Mouse (Mus musculus) T-cell, adult 2 months (primary cell): ENCODE results near the gene Nsun7.

ENCODE experiments used
- DNase-seq: peaks from one replicate; pipeline ENCODE4 v3.0.0; 2022; ENCODE audit warnings: low spot score

The Nsun7 gene

DNA sequence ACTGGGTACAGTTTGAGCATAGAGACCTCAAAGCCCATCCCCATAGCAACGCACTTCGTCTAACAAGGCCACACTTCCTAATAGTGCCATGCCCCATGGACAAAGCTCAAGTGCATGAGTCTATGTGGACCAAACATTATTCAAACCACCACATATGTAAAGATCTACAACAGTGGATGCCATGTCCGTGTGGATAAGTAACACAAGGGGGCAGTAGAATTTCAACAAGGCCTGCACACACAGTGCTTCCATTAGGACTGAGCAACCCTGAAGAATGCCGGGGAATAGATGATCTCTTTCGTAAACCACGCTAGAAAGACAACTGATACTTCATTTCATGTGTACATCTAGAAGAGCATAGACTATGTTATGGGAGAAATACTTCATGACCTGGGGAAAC, 21.0 kb downstream of the Nsun7 start:
- DNase-seq: no peak

DNA sequence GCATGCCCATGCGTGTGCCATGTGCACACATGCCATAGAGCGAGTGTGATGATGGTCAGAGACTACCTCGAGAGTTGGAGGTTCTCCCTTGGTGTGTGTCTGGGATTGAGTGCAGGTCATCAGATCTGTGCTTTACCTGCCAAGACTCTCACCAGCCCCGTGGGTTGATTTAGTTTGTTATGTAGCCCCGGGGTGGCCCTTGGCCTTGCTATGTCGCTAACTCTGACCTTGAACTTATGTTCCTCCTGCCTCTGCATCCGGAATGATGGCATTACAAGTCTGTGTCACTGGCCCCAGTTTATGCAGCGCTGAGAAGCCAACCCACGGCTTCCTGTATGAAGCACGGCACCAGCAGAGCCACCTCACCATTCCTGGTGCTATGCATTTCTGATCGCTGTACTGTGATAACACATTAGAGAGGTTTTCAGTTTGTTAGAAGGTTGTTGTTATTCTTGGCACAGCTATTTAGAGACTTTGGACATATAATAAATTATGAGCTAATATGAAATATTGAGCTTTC, 34.5 kb downstream of the Nsun7 start:
- no peak for DNase-seq

DNA sequence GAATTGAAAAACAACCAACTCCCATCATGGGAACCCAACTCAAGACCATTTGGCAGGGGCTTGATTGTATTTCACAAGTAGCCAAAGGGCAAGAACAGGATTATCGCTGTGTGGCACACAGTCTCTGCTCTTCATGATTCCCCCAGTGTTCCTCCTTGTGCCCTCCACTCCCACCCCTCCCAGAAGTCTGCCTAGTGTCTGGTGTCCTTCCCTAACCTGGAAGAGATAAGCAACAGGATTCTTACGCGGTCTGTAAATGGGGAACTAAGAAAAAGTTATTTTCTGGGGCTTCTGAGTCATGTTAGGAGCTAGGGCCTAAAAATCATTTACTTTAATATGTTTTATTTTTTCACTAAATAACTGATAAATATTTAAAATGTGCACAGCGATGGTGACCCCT, 35.3 kb downstream of the Nsun7 start:
- DNase-seq: no peak

DNA sequence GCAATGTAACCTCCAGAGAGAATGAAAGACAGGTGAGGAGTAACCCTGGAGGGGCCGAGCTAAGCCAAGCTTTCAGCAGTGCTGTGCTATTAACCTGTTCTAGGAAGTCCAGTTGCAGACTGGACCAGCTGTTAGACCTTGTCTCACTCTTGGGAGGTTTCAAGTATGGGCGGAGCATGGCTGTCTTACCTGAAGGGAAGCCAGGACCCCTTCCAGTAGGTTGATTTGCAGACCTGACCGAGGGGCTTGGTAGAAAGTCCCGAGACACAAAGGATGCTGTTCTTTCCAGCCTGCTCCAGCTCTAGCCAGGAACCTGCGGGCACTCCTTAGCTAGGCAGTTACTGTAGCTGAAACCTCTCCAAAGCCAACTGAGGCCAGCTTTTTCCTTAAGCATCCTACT, 36.4 kb downstream of the Nsun7 start:
- DNase-seq: no peak

DNA sequence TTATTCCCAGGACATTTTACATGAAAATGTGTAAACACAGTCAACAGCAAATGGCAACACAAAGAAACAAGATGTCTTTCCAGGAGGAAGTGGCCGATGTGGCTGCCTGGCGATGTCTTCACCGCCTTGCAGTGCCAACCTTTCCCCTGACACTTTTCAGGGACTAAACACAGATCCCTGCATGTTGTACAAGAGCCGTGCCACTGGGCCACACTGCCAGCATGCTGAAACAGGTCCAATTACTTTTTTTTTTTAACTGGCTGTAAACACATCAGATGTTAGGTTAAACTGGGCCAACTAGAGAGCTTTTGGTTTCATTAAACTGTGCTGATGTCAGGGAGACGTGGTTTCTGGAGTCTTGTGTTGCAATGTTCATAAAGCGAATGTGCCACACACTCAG, 39.2 kb downstream of the Nsun7 start:
- no peak for DNase-seq

DNA sequence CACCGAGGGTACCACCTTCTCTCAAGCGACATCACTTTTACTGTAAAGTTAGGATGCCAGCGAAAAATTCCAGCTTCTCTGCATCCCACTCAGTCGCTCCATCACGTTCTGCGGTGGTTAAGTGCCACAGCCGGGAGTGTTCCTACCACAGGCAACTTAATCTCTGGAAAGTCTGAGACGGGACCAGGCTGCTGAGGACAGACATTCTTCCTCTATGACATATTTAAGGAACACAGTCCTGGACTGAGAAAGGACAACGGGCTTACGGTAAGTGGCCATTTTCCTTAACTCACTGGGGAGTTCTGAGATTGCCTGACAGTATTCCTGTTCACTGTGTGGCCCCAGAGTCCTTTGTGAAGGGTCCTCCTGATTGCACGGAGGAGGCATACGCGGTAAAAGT, 40.9 kb downstream of the Nsun7 start:
- DNase-seq: no peak

DNA sequence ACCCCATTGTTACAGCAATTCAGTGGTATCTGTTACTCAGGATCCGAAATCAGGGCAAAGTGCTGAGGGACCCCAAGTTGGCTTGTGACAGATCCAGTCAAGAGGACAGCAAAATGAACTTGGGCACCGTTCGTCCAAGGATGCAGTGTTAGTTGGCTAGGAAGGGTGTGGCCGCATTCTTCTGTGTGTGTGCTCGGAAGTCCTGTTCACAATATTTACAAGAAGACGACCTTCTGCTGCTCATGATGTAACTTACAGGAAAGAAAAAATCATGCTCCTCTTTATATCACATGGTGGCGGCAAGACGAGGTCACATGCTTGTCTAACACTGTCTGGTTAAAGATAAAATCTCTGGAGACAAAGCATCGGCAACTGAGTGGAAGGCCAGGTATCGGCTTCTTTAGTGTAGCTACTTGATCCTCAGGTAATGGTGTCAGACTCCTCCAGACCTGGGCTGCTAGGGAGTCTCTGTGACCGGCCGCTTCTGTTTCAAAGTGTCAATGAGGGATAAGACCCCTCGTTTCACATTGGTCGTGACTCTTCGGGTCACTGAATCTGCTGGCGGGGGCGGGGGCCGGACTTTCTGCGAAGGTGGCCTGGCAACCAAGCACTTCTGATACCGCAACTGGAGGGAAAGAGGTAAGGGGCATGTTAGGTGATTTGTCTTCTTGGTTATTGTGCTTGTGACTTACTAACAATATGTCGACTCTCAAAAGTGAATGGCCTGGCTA, 42.6 kb downstream of the Nsun7 start:
- no peak for DNase-seq

DNA sequence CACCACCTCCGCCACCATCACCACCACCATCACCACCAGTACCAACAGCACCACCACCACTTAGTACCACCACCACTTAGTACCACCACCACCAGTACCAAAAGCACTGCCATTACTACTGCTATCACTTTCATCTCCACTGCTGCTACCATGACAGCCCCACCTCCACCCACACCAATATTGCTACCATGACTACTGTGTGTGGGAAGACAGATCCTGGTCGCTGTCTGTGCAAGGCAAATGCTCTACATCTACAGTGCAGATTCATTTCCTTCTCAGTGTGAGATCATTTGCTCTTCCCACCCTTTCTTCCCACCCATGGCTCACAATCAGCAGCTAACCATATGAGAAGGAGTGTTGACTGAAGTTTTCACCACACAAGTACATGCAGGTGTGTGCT, 43.2 kb downstream of the Nsun7 start:
- DNase-seq: no peak

DNA sequence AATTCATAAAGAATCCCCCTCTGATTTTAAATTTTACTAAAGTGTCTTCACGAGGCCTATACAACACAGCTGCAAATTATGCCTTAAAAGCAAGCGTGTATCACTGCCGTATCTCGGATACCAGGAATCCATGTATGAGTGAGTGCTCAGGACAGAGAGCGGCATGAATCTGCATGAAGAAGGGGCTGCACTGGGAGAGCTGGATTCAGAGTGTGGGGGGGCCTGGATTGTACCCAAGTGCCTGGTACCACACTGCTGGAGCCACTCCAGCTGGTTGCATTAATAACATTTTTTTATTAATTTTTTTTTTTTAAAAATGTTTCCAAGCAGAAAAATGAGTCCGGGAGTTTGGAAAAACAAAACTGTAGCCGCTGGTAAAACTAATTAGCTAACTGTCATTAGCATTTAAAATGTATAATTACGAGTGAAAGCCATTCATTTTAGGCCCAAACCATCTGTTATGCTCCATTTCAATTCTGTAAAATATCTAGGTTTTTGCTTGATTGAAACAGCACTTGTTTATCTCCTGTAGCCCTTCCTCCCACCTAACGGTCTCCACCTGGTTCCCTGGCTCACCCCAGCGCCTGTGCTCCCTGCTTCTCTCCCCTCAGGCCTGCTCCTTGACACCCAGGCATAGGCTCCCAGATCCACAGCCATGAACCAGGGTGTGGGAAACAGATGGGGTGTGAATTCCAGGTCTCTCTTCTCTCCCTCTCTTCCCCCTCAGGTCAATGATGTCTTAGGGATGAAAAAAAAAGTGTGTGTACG, 44.8 kb downstream of the Nsun7 start:
- no peak for DNase-seq

DNA sequence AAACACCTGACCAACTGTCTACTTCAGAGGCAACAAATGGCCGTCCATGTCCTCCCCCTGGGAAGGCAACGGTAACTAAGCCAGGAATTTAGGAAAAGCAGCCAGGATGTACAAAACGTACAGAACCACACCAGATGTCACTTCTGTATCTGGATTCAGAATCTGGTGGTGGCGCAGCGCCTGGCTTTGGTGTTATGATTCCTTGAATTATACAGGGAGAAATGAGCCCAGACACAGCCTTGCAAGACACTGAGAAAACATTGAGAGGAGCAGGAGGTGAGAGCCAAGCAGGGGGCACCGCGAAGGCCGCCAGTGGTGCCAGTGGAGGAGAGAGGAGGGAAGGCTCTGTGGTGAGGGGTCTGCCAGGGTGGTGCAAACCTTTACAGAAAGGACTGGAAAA, 45.8 kb downstream of the Nsun7 start:
- no peak for DNase-seq

DNA sequence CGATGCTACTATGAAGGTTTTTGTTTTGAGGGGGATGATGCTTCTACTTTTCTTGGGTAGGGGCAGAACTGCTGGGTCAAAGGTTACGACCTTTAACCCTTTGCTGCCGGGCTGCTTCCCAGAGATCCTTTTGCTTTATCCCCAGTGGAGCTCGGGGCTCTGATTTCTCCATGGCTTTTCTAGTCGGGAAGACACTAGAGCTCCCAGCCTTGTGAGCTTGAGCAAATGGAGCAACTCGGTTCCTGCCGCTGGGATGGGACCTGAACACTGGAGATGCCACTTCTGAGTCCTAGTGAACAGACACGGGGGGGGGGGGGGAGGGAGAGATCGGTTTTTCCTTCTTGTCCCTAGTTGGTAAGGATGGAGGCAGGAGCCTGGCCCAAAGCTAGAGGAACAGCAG, 50.6 kb downstream of the Nsun7 start:
- no peak for DNase-seq

DNA sequence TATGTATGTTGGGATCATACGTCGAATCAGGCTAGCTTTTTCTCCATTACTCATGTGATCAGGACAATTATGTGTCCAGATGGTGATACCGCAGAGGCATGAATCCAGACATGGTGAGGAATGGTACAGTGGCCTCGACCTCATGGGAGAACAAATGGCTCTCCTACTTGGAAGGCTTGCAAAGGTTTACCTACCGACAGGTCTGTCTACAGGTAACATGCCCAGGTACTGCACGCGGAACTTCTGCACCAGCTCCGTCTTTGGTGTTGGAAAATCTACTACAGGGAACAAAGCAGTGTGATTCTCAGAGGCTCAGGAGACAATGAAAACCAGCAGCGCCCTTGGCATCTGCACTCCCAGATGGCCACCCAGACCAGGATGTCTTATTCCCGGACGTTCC, 51.1 kb downstream of the Nsun7 start:
- DNase-seq: no peak

DNA sequence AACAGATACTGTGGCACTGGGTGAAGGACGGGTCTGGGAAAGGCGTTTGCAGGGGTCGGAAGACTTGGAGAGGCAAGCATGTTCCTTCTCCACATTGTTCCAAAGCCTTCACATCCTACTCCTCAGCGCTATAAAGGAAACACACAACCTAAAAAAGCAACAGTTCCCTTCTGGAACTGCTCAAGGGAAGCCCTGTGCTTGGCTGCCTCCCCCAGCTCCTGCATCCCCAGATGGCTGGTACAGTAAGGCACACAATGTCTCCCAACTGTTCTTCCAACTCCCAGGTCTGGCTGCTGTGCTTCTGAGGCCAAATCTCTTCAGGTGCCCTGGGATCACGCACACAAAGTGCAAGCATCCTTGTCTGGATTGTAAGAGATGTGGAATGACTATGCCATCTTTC, 56.1 kb downstream of the Nsun7 start:
- DNase-seq: no peak

DNA sequence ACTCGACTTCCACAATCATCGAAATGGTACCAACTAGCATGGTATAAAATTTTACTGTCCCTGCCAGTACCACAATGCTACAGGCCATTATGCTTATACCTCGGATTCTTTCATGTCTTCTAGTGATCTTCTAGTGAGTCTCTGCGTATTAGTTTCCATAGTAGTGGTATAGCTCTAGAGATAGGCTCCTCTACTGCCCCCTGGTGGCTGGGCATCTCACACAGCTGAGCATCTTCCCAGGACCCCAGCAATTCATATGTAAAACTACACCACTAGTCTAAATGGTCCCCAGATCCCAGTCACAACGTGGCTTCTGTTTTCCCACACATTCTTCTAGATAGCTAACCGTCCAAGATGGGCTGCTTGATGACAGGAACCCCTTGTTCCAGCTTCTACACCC, 59.6 kb downstream of the Nsun7 start:
- peak; percentile 47 for DNase-seq

DNA sequence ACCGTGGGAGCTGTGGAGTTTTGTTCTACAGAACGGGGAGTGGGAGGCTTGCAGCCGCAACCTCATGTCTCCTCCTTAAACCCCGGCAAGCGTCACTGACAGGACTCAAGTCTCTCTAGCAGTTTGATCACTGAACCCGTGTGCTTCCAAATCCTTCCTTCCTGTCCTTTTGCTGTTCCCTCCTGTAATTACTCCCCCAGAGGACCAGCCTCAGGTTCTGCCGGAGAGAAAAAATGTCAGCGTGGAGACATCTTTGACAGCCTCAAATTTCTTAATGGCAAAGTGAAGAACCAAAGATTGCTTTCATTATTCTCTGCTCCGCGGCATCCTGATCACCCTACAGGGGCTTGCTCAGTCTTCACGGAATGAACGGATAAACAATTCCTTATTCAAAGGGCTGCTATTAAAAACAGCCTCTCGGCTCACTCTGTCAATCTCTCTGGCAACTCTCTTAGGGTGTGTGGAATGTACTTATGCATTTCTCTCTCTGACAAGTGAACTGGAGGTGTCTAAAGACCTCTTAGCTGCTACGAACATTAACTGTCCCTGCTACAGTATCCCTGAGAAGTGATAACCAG, 60.2 kb downstream of the Nsun7 start:
- DNase-seq: no peak

DNA sequence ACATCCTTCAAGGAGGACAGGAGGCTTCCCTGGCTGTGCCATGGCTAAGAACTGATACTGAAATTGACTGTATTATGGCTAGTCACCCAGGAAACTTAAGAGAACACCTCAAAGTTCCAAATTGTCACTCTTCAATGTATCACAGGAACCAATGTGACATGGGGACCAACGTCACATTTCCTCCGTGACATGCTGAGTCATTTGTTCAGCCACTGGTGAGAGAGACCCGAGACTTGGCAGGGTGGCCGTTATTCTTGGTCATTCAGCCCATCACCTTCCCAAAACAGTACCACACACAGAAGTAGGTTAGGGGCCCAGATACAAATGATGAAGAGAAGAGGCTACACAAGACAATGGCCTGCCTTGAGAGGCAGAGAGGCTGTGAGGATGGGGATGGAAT, 63.4 kb downstream of the Nsun7 start:
- no peak for DNase-seq

DNA sequence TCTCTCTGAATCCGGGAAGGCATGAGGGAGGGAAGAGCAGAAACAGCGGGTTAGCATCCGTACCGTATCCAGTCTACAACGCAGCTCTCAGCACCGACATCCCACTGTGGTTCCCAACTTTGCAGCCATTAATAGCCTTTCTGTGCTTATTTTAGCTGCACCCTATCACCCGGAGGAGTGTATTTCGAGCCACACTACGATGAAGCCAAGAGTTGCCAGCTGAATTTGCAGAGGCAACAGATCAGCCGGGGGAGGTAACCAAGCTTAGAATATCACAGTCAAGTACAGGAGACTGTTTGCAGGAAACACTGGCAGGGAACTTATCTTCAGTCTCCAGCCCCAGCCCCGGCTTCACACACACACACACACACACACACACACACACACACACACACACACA, 63.9 kb downstream of the Nsun7 start:
- no peak for DNase-seq

DNA sequence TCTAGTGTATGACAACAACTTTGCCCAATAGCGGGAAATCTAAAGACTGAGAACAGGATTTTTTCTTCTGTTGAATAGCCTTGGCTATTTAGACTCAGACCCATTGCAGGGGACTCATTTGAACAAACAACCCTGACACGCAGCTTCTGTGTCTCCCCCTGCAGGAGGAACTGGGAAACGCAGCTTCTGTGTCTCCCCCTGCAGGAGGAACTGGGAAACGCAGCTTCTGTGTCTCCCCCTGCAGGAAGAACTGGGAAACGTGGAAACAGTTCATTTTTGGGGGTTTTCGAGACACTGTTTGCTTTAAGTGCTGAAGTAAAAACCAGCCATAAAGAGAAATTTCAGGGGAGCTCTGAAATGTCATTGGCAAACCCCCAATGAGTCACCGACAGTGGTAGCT, 66.7 kb downstream of the Nsun7 start:
- DNase-seq: peak; percentile 28

DNA sequence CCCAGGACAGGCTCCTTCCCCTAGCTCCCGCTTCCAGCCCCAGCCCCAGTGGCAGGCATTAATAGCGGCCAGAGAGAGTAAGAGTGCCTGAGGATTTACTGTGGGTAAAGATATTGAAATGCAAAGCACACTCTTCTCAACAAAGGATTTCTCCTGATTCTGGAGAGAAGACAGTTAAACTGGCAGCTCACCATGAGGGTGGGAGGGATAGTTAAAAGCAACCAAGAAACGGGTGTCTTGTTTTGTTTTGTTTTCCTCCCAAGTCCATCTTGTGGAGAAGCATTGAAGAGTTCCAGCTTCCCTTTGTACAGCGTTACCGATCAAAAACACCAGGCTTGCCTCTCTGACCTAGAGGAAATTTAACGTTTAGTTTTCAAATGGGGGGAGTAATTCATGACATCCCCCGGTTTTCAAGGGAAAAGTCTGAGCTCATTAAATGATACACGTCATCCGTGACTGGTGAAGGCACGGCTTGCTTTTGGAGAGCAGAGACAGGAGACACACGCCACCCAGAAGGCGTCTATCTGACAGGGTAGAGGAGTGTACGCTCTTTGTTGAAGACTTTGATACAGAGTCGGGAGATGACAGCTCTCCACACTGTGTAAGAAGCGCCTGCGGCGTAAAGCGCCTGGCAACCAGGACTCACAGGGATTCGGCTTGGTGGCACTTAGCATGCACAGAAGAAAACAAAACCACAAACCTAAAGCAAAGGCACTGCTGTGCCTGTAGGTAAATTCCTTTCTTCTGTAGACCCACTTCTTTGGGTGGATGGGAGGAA, 68.4 kb downstream of the Nsun7 start:
- no peak for DNase-seq

DNA sequence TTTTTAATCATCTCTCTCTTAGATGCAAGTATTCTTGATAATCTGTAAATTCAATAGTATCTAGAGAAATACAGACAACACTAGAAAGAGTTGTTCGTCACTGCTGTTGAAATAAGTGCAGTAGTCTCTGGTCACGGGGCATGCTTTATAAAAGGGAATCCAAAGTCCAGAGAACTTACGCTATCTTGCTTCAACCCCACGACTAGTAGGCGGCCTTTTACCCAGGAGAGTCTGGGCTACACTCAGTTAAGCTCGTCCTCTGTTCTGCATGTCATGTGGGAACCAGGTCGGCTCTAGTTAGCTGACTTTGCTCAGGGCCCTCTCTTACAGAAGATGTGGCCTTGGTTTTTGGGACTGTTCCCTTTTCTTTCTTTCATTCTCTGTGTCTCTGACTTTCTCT, 69.1 kb downstream of the Nsun7 start:
- DNase-seq: no peak

DNA sequence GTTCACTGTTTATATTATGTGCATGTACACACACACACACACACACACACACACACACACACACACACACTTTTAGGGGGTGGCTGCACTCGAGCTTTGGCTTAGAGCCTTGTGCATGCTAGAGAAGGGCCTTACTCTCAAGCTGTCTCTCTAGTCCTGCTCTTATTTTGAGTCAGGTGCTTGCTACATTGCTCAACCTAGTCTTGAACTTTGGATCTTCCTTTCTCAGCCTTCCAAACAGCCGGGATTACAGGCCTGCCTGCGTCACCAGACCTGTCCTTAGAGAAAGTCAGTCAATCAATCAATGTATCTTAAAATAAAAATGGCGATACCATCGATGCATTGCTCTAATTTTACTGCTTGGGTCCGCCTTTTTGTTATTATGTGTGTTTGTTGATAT, 71.1 kb downstream of the Nsun7 start:
- DNase-seq: no peak
